Mouse (Mus musculus) megakaryocyte progenitor cell, adult 5-6 weeks (primary cell): ENCODE results near the gene Ssbp4. TPM values are rescaled to one million over a fixed set of nuclear protein-coding genes. Genes with fewer than 3 reads are reported as not detected.

Source experiments
- ATAC-seq: replicated peaks from 2 replicates; pipeline ENCODE4 v1.8.0; 2016; ENCODE audit warnings: mild to moderate bottlenecking, moderate TSS enrichment, inconsistent platforms; ENCODE audit not compliant: poor library complexity
- total RNA-seq, 2 experiments: library from RNA; stranded (forward) in 1 of 2; stranded (reverse) in 1 of 2; fragments of 157-497, 149-512 nt in 1 of 2; fragments of 200-1000 nt in 1 of 2; gene quantifications; 2 replicates each; pipeline versions ENCODE4 v1.2.3 to v1.2.4; 2015 to 2017

Ssbp4 gene
- total RNA-seq (2015) (31.6 and 40.7 TPM in 2 replicates), total RNA-seq (2017) (40.2 and 69.7 TPM in 2 replicates)

DNA sequence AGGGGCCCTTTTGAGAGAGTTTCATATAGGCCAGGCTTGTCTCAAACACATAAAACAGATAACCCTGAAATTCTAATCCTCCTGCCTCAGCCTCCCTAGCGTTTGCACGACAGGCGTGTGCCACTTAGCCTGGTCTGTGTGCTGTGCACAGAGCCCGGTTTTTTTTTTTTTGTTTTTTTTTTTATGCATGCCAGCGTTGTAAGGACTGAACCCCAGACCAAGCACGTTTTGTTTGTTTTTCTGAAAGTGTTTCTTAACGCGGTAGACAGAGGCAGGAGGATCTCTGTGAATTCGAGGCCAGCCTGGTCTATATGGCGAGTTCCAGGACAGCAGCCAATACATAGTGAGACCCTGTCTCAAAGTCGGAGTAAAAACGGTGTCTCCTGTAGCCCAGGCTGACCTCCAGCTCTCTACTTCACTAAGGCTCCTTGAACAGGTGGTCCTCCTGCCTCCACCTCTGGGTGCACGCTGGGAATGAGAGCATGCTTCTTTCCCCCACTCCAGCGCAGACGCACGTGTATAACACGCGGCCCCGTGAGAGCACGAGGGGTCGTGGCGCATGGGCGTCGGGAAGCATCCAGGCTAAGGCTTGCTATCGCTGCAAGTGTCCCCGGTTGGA lies at the start of gene Ssbp4:
Gene Ssbp4 (minus strand): TSS at position 124 of the 619 bp plus-strand sequence.
- no peak for ATAC-seq

- ATAC-seq = no peak
Measured at GRCm38 (mm10) chr8:70657739-70658138, 49.1 kb upstream of the Ssbp4 start.

DNA sequence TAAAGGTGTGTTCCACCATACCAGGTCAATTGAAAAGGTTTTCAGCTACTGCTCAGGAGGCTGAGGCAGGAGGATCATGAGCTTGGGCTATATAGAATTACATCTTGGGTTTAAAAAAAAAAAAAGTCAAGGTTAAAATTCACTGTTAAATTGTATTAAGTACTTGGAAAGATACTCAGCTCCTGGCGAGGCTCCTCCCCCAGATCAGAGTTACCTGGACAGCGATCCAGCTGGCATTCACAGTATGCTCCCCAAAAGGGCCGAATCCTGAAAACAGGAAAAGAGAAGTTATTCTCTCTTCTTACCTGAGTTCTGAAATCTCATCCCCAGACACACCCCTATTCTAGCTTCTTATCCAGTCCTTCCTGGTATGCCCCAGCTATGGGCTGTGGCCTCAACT lies 48.5 kb upstream of the Ssbp4 start:
- no peak for ATAC-seq

- ATAC-seq = no peak
Measured at GRCm38 (mm10) chr8:70656193-70656790, 47.6 kb upstream of the Ssbp4 start.

DNA sequence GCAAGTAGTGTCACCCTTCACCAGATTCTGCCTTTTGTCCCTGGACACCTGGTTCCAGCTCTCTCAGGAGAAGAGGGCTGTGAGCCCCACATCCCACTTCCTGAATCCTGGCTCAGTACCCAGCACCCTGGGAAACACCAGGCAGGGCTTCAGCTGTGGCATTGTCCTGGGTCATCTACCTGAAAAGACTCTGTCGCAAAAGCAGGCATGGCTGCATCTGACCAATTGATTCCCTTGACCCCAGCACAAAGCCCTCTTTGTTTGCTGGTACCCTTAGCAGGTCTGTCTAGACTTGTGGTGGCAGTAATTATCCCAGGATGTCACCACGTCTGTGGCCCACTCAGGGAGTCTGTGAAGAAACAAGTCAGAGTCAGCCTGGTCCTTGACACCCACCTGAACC lies 46.8 kb upstream of the Ssbp4 start:
- ATAC-seq = no peak

- ATAC-seq = no peak
Measured at GRCm38 (mm10) chr8:70654121-70654520, 45.4 kb upstream of the Ssbp4 start.

GRCm38 (mm10) chr8:70653226-70653625 lies 44.6 kb upstream of the Ssbp4 start:
- peak; percentile 67 for ATAC-seq

GRCm38 (mm10) chr8:70650351-70650750 lies 41.7 kb upstream of the Ssbp4 start:
- ATAC-seq = no peak

GRCm38 (mm10) chr8:70649324-70649723 lies 40.7 kb upstream of the Ssbp4 start:
- peak; percentile 85 for ATAC-seq

DNA sequence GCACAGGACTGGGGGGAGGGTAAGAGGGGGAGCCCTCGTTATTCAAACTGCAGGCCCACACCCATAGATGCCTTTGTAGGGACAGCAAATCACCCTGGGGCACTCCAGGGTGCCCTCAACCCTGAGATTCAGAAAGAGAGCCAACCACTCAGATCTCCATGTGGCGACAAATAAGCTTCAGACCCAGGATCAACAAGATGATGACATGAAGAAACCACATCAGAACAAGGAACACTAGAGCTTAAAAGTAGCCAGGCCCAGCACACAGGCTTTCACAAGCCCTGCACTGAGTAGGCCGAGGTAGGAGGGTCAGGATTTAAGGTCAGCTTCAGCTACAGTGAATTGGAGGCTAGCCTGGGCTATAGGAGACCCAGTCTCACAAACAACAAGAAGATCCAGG lies 40.2 kb upstream of the Ssbp4 start:
- 0 out of 2 replicates have a peak, but pooled peaks have one; percentile 7 for ATAC-seq

DNA sequence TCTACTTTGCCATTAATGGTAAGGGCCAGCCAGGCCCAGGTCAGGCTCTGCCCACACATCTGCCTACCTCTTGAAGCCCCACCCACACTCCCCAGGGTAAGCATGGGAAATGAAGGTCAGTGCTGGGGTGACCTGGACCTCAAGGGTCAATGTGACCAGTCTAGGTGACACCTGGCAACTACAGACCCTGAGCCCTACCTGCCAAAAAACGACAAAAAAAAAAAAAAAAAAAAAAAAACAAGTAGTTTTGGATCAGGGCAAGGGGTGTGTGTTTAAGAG lies 39.4 kb upstream of the Ssbp4 start:
- ATAC-seq = no peak

DNA sequence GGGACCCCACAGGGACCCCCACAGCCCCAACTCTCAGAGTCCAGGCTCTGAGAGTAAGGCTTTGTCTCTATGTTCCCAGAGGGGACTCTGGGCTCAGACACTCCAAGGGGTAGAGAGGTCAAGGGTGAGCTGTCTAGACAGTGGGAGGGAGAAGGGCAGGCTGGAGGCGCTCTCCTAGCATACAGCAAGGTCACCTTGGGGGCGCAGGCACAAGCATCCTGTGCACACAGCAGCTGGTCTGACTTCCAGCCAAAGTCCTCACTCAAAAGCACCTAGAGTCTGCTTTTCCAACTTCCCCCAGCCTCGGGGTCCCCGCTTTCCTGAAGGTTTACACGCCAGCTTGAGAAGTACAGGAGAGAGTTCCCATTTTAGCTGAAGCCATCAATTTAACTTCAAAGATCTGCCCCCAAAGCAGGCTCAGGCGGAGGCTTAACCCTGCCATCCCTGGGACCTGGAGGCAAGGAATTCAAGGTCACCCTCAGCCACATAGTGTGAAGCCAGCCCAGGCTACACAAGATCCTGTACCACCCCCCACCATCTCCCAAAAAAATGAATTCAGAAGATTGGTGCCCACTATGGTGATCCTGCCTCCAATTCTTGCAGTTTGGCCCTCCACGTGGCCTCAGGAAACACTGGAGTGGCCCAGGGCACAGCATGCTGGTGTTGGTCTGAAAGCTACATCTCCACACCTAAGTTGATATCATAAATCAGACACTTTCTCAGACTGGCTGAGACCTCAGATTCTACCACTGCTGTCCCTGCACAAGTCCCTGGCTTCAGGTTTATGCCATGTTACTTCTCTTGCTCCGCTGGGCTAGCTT lies 38.9 kb upstream of the Ssbp4 start:
- ATAC-seq = no peak

DNA sequence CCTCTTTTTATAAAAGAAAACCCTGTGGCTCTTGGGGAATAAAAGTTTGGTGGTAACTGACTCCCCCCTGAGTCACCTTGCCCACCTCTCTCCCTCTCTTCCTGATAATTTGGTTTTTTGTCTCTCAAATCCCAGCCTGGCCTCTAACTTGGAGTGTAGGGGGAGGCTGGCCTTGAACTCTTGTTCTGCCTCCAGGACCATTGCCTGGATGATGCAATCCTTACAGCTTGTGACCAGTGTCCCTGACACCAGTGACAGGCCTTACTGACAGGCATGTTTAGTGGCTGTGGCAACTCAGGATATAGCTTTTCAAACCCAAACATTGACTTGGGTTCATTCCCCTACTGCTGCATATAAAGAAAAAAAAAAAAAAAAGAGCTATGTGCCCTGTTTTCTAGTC lies 38.1 kb upstream of the Ssbp4 start:
- no peak for ATAC-seq

GRCm38 (mm10) chr8:70646369-70646768 lies 37.7 kb upstream of the Ssbp4 start:
- no peak for ATAC-seq

DNA sequence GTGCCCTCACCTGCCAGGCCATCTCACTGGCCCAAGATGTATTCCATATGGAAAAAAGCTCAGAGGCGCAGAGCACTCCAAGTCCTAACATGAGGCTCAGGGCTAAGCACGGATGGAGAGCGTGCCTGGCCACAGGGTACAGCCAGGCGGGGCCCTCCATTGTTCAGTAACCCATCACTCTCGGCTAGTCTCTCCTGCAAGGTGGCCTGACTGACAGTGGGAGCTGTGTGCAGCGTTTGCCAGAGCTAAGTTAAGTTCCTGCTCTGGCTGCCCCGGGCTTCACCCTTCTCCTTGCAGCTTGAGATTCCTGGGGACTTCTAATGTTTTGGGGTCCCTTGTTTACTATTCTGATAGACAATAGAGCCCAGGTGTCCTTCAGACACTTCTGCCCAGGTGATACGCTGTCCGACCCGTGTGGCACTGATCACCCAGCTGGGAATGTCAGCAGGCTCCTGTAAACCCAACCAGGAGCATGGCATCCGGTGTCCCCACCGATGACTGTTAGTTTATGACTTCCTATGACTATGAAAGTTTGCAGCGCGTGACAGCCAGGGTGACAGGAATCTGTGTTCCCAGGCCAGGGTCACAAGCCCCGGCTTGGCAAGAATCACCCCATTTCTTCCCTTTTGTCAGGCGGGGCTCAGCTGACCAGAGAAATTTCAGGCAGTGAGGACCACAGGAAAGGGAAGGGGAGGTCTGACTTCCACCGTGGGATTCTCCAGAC lies 37.0 kb upstream of the Ssbp4 start:
- ATAC-seq = no peak

GRCm38 (mm10) chr8:70644065-70644464 lies 35.4 kb upstream of the Ssbp4 start:
- peak; percentile 56 for ATAC-seq

DNA sequence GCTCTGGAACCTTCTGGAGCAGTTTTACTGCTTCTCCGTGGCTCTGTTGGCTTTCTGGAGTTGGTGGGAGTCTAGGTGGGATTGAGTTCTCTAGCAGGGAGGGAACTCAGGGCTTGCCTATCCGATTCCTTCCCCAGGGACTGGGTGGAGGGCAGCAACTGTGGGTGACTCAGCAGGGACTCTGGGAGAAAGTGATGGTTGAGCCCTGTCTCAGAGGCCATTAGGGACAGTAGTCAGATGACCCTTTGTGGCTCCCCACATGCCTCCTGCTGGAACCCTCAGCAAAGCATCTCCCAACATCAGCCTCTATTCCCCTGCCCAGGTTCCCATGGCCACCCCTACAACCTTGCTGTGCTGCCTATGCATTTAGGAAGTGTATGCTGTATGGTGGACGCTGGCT lies 34.3 kb upstream of the Ssbp4 start:
- no peak for ATAC-seq

GRCm38 (mm10) chr8:70638752-70639151 lies 30.1 kb upstream of the Ssbp4 start:
- ATAC-seq = no peak

DNA sequence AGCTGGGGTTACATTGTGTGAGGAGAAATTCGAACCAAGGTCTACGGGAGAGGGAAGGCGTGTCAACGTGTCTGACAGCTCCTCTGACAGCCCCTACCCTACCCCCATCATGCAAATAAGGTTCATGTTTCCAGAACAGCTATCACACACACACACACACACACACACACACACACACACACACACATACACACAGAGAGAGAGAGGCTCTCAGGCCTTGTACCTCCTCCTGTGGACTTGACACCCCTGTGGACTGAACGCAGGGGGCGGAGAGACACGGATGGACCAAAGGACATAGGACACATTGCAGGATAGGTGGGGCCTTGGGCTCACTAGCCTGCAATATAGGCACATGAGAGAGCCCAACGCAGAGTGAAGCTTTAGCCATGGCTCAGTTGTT lies 28.2 kb upstream of the Ssbp4 start:
- ATAC-seq = no peak

DNA sequence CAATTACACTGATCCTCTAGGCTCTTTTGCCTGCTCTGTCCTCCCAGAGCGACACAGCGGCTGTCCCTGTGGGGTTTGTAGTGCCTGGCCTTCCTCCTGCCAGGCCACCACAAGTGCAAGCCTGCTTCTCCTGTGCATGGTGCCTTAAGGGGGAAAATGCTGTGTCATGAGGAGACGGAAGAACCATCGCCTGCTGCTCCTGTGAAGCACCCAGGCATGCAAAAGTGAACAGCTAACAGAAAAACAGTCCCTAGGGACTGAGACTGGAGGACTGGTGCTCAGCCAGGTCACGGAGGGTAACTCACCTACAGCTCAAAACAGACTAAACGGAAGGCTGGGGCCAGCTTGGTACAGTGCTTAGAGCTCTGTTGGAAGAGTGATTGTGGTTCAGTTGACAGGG lies 26.9 kb upstream of the Ssbp4 start:
- ATAC-seq = peak; percentile 59

DNA sequence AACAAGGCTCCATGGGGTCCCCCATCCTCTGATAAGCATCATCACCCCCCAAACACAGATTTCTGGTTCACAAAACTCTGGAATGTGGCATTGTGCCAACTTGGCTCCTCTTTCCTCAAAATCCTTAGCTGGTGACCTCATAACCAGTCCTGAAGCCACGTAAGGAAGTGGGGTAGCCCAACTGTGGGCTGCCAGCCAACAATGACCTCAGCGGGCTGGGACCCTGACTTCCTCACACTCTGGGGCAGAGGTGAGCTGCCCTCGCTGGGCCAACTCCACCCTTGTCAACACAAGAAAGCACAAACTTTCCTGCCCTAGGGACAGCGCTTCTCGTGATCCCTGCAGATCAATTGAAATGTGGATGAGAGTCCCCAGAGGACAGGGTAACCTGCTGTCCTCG lies 25.4 kb upstream of the Ssbp4 start:
- no peak for ATAC-seq
